ENCODE assay signal across 8 mouse cellular contexts in the genomic region with DNA sequence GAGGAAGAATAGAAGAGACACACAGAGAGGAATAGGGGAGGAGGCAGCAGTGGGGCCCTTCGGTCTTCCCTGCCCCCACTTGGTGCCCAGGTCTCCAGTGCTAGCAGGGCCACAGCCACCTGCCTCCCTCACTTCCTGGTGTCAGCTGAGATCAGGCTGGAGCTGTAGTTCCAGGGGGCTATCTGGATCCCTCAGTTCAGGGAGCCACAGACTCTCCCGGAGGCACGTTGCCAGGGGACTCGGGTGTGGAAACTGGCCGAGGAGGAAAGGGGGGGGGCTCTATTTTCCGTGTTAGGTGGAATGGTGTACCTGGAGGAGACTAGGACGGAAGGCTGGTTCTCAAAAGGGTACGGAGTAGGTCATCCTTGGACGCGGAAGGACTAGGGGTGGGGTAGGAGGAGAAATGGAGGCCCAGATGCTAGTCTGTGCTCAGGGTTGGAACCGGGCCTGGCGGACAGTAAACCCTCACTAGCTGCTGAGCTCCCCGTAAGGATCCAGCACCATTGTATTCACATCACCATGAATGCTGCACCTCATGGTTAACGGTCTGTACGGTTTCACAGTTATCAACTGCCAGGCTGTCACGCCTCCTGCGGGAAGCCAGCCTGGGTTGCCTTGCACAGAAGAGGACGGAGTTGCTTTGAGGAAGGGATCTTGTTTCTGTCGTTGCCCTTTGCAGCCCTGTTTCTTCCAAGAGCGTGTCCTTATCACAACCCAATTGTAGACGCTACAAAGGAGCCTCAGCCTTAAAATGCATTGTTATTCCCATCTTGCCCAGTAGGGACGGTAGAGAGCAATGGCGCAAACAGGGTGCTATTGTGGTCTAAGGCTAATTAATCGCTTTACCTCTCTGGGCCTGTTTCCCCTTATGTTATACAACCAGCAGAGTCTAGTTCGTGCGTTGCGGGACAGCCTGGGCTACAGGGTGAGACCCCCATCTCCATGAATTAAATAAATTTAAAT. TPM values are rescaled to one million over a fixed set of nuclear protein-coding genes. Genes with fewer than 3 reads are reported as not detected.
A peak's percentile ranks its signal among the peaks of the same experiment; 100 is the strongest.
DNase-seq lines count a peak whose midpoint lies in the region; ATAC-seq lines count a peak whose summit lies in the region.

No protein-coding gene starts in this region.

- peak; percentile 62 to 71 for DNase-seq in right cerebral cortex, adult 2 months (ENCODE audit: low spot score in 2 of 2)
- DNase-seq in right cerebral cortex, postnatal 36 days (ENCODE audit: low spot score in 2 of 2), result no peak
- DNase-seq in cerebellum, adult 9-11 months, result peak; percentile 79
- DNase-seq in heart, adult 18-20 months, result peak; percentile 64 to 75
- DNase-seq in kidney, adult 18-20 months, result peak; percentile 64
- peak; percentile 80 for DNase-seq in liver
- peak; percentile 70 for DNase-seq in thymus, postnatal 0 days (ENCODE audit: low spot score)

- peak; percentile 15; the same call in 1 of the 2 replicates for ATAC-seq in monocyte, adult 5-6 weeks (replicated peaks; ENCODE audit: insufficient number of reproducible peaks, low FRiP score, low TSS enrichment, poor library complexity, severe bottlenecking)

RNA-seq across cellular contexts. Expression of gene Dus3l, which starts 1.5 kb away (rescaled TPM):
- total RNA-seq in heart, adult 18-20 months (2021), result 10 to 100 TPM; 15.3 to 16.1 TPM
- 15.0 to 22.2 TPM (median 19.2 TPM) in 3 replicates for total RNA-seq in monocyte, adult 5-6 weeks (2017)
- polyA plus RNA-seq in thymus, postnatal 0 days (2015; fragmentation: Nextera tagmentation; extraction: Ambion mirVana), result 34.0 and 36.5 TPM in 2 replicates

RNA-seq across cellular contexts. Expression of gene Nrtn, which starts 5.7 kb away (rescaled TPM):
- total RNA-seq in heart, adult 18-20 months (2021), result 10 to 100 TPM; 25.1 to 32.1 TPM
- total RNA-seq in monocyte, adult 5-6 weeks (2017), result not detected in 3 replicates
- polyA plus RNA-seq in thymus, postnatal 0 days (2015; fragmentation: Nextera tagmentation; extraction: Ambion mirVana), result 17.3 and 23.6 TPM in 2 replicates

RNA-seq across cellular contexts. Expression of gene Prr22, which starts 7.0 kb away (rescaled TPM):
- under 1 TPM in 1 of 2 experiments, not detected in 1; 0.32 TPM for total RNA-seq in heart, adult 18-20 months (2021)
- 0.29 to 0.49 TPM in 2 of 3 replicates, not detected in the other for total RNA-seq in monocyte, adult 5-6 weeks (2017)
- 0.40 and 0.68 TPM in 2 replicates for polyA plus RNA-seq in thymus, postnatal 0 days (2015; fragmentation: Nextera tagmentation; extraction: Ambion mirVana)

RNA-seq across cellular contexts. Expression of gene Vmac, which starts 45.2 kb away (rescaled TPM):
- total RNA-seq in heart, adult 18-20 months (2021), result 1 to 10 TPM; 3.3 to 4.5 TPM
- 5.0 to 6.0 TPM (median 5.0 TPM) in 3 replicates for total RNA-seq in monocyte, adult 5-6 weeks (2017)
- polyA plus RNA-seq in thymus, postnatal 0 days (2015; fragmentation: Nextera tagmentation; extraction: Ambion mirVana), result 20.3 and 26.9 TPM in 2 replicates

RNA-seq across cellular contexts. Expression of gene Ndufa11, which starts 45.5 kb away (rescaled TPM):
- total RNA-seq in heart, adult 18-20 months (2021), result 100 to 1,000 TPM; 844 to 954 TPM
- total RNA-seq in monocyte, adult 5-6 weeks (2017), result 66.7 to 91.2 TPM (median 74.2 TPM) in 3 replicates
- polyA plus RNA-seq in thymus, postnatal 0 days (2015; fragmentation: Nextera tagmentation; extraction: Ambion mirVana), result 821 and 873 TPM in 2 replicates

Comparison
In these comparisons a context has a peak if more than half of its experiments do, and no peak if none do; other contexts are left out.
1. DNase-seq: peak in right cerebral cortex, adult 2 months (2 of 2), cerebellum, adult 9-11 months (single experiment), heart, adult 18-20 months (2 of 2), kidney, adult 18-20 months (single experiment), liver (single experiment) and thymus, postnatal 0 days (single experiment); none in right cerebral cortex, postnatal 36 days (0 of 2).
2. RNA of gene Nrtn, which starts 5.7 kb away (total RNA-seq): 25.1 to 32.1 TPM in heart, adult 18-20 months; not detected in monocyte, adult 5-6 weeks; every median in the first group is over 10 times any median in the second.